Mouse (Mus musculus): ENCODE results near the gene Usp48. TPM values are rescaled to one million over a fixed set of nuclear protein-coding genes. Genes with fewer than 3 reads are reported as not detected.
A peak's percentile ranks its signal among the peaks of the same experiment; 100 is the strongest.

Gene Usp48
- polyA plus RNA-seq (2016; fragmentation: Nextera tagmentation; extraction: Ambion mirVana) = 90.7 and 100 TPM in 2 replicates

GRCm38 (mm10) chr4:137593601-137594495 is at the start of gene Usp48:
TSS of gene Usp48 (plus strand) at chr4:137593755.
- ATAC-seq (ENCODE audit: insufficient number of reproducible peaks, insufficient read depth, low FRiP score, low TSS enrichment, low read depth) = peak; percentile 96
- H3K9me3 ChIP-seq = no peaks in the 10 kb centered on the region
- H3K36me3 ChIP-seq = peaks cover 7% of the 10 kb centered on the region; the same call in 1 of the 2 replicates
- peak within 1 kb of the TSS; percentile 98 for H3K27ac ChIP-seq
- no peaks in the 10 kb centered on the region for H3K27me3 ChIP-seq
- H3K4me3 ChIP-seq (replicated peaks) = peak within 1 kb of the TSS; percentile 92
- peak within 1 kb of the TSS; percentile 83 for H3K9ac ChIP-seq (replicated peaks)
- under 1% methylated on average over 92 of the region's 92 CpGs for WGBS
- peaks cover 27% of the 10 kb centered on the region for H3K4me1 ChIP-seq (replicated peaks)
- H3K4me2 ChIP-seq = peak within 1 kb of the TSS; percentile 87

GRCm38 (mm10) chr4:137545568-137545967 is 48.0 kb upstream of the Usp48 start:
- Histone ChIP-seq H3K9me3 (0 out of 2 replicates have a peak, but pooled peaks cover 8% of the 10 kb centered on the region), H3K4me1 (replicated peaks) (no peaks in the 10 kb centered on the region), H3K4me2 (no peak overlapping the region), H3K9ac (replicated peaks) (no peak overlapping the region), H3K36me3 (peaks cover 100% of the 10 kb centered on the region), H3K27ac (no peak overlapping the region), H3K4me3 (replicated peaks) (no peak overlapping the region), H3K27me3 (no peaks in the 10 kb centered on the region)
- no peak for ATAC-seq (ENCODE audit: insufficient number of reproducible peaks, insufficient read depth, low FRiP score, low TSS enrichment, low read depth)
- 92% methylated on average over 9 of the region's 9 CpGs for WGBS

DNA sequence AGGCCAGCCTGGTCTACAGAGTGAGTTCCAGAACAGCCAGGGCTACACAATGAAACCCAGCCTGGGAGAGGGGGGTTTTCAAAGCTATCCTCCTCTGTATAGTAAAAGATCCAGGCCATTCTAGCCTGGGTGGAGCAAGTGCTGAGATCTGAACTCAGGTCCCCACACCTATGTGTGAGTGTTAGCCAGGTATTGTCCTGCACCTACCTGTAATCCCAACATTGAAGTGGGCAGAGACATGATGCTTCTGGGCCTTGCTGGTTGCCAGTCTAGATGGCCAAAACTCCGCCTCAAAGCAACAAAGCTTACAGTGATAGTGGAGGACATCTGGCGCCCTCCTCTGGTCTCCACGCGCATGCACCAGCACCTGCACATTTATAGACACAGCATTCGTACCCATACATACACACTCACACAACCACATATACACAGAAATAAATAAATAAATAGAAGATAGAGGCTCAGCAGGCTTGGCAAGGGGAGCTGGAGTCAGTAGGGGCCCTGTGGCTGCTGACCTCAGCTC is 47.5 kb upstream of the Usp48 start:
- 69% methylated on average over 5 of the region's 5 CpGs for WGBS

DNA sequence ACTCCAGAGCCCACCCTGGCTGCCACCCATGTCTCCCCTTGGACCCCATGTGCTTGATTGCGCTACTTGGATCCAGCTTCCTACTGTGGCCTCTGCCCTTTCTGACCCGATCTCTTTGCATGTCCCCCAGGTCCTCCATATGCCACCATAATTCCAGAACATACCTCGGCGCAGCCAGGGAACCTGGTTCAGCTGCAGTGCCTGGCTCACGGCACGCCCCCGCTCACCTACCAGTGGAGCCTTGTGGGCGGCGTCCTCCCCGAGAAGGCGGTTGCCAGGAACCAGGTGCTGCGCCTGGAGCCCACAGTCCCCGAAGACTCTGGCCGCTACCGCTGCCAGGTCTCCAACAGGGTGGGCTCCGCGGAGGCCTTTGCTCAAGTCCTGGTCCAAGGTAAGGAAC is 40.1 kb upstream of the Usp48 start:
- no peak for ATAC-seq (ENCODE audit: insufficient number of reproducible peaks, insufficient read depth, low FRiP score, low TSS enrichment, low read depth)
- H3K4me2 ChIP-seq = no peak overlapping the region
- H3K27me3 ChIP-seq = no peaks in the 10 kb centered on the region
- WGBS = 95% methylated on average over 17 of the region's 17 CpGs
- peaks cover 97% of the 10 kb centered on the region for H3K36me3 ChIP-seq
- no peak overlapping the region for H3K9ac ChIP-seq (replicated peaks)
- no peak overlapping the region for H3K27ac ChIP-seq
- H3K9me3 ChIP-seq = no peaks in the 10 kb centered on the region
- no peak overlapping the region for H3K4me3 ChIP-seq (replicated peaks)
- no peaks in the 10 kb centered on the region for H3K4me1 ChIP-seq (replicated peaks)

More for the DNA sequence above, 47.5 kb upstream of the Usp48 start:
- Histone ChIP-seq H3K4me3 (replicated peaks) (no peak overlapping the region), H3K27me3 (no peaks in the 10 kb centered on the region), H3K36me3 (peaks cover 100% of the 10 kb centered on the region), H3K9ac (replicated peaks) (no peak overlapping the region), H3K9me3 (0 out of 2 replicates have a peak, but pooled peaks cover 8% of the 10 kb centered on the region), H3K4me2 (no peak overlapping the region), H3K4me1 (replicated peaks) (no peaks in the 10 kb centered on the region), H3K27ac (no peak overlapping the region)
- ATAC-seq (ENCODE audit: insufficient number of reproducible peaks, insufficient read depth, low FRiP score, low TSS enrichment, low read depth) = no peak

DNA sequence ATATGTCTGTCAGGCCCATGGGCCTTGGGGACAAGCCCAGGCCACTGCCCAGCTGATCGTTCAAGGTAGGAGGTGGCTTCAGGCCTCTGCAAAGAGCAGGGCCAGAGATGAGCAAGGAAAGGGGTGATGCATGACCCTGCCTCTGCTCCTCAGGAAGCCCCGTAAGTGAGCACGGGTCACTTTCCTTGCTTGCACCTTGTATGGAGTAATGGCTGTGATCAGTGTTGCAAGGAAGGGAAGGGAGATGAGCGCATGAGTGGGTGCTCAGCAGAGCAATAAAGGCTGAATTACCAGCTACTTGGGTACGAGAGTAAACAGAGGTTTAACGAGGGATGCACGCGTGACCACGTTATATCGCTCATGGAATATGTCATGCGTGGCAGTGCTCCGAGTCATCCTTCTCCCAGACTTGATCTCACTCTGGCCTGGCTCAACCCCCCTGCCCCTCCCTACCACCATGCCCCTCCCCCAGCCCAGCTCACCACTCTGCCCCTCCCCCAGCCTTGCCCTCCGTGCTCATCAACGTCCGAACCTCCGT is 36.8 kb upstream of the Usp48 start:
- H3K36me3 ChIP-seq = peaks cover 95% of the 10 kb centered on the region
- H3K4me2 ChIP-seq = no peak overlapping the region
- no peaks in the 10 kb centered on the region for H3K9me3 ChIP-seq
- no peak for ATAC-seq (ENCODE audit: insufficient number of reproducible peaks, insufficient read depth, low FRiP score, low TSS enrichment, low read depth)
- no peak overlapping the region for H3K27ac ChIP-seq
- 88% methylated on average over 16 of the region's 16 CpGs for WGBS
- no peaks in the 10 kb centered on the region for H3K4me1 ChIP-seq (replicated peaks)
- H3K27me3 ChIP-seq = no peaks in the 10 kb centered on the region
- no peak overlapping the region for H3K9ac ChIP-seq (replicated peaks)
- no peak overlapping the region for H3K4me3 ChIP-seq (replicated peaks)

DNA sequence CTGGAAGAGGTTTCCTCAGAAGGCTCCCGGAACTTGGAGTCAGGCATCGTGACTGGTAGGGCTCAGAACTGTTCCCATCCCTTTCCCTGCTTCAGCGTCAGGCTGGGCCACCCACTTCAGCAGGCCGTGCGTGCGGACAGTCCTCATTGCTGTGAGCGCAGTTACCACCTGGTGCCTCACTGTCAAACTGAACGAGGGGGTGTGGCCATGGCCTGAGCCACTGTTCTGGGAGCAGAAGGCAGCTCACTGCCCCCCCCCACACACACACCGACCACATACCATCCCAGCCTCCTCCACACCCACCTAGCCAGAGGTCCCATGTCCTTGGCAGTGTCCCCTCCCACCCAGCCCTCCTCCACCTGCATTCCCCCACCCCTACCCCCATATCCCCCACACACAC is 23.7 kb upstream of the Usp48 start:
- no peaks in the 10 kb centered on the region for H3K9me3 ChIP-seq
- H3K9ac ChIP-seq (replicated peaks) = no peak overlapping the region
- no peaks in the 10 kb centered on the region for H3K4me1 ChIP-seq (replicated peaks)
- no peak overlapping the region for H3K4me3 ChIP-seq (replicated peaks)
- peaks cover 50% of the 10 kb centered on the region for H3K36me3 ChIP-seq
- H3K4me2 ChIP-seq = no peak overlapping the region
- H3K27me3 ChIP-seq = no peaks in the 10 kb centered on the region
- H3K27ac ChIP-seq = no peak overlapping the region
- 75% methylated on average over 9 of the region's 9 CpGs for WGBS
- ATAC-seq (ENCODE audit: insufficient number of reproducible peaks, insufficient read depth, low FRiP score, low TSS enrichment, low read depth) = no peak

GRCm38 (mm10) chr4:137574469-137574868 is 19.1 kb upstream of the Usp48 start, which contains the start of gene Ldlrad2:
TSS of gene Ldlrad2 (minus strand) at chr4:137574569.
- 89% methylated on average over 10 of the region's 10 CpGs for WGBS
- no peak for ATAC-seq (ENCODE audit: insufficient number of reproducible peaks, insufficient read depth, low FRiP score, low TSS enrichment, low read depth)
- Histone ChIP-seq H3K9ac (replicated peaks) (no peak within 1 kb of the TSS), H3K27ac (no peak within 1 kb of the TSS), H3K36me3 (peaks cover 14% of the 10 kb centered on the region), H3K4me2 (no peak within 1 kb of the TSS), H3K9me3 (no peaks in the 10 kb centered on the region), H3K27me3 (peaks cover 24% of the 10 kb centered on the region), H3K4me1 (replicated peaks) (no peaks in the 10 kb centered on the region), H3K4me3 (replicated peaks) (no peak within 1 kb of the TSS)

GRCm38 (mm10) chr4:137577486-137577885 is 16.1 kb upstream of the Usp48 start:
- no peak overlapping the region for H3K9ac ChIP-seq (replicated peaks)
- no peaks in the 10 kb centered on the region for H3K4me1 ChIP-seq (replicated peaks)
- no peaks in the 10 kb centered on the region; the same call in 1 of the 2 replicates for H3K36me3 ChIP-seq
- no peak overlapping the region for H3K4me3 ChIP-seq (replicated peaks)
- no peak overlapping the region for H3K4me2 ChIP-seq
- H3K27ac ChIP-seq = no peak overlapping the region
- 96% methylated on average over 12 of the region's 12 CpGs for WGBS
- no peak for ATAC-seq (ENCODE audit: insufficient number of reproducible peaks, insufficient read depth, low FRiP score, low TSS enrichment, low read depth)
- H3K27me3 ChIP-seq = peaks cover 34% of the 10 kb centered on the region
- no peaks in the 10 kb centered on the region for H3K9me3 ChIP-seq

DNA sequence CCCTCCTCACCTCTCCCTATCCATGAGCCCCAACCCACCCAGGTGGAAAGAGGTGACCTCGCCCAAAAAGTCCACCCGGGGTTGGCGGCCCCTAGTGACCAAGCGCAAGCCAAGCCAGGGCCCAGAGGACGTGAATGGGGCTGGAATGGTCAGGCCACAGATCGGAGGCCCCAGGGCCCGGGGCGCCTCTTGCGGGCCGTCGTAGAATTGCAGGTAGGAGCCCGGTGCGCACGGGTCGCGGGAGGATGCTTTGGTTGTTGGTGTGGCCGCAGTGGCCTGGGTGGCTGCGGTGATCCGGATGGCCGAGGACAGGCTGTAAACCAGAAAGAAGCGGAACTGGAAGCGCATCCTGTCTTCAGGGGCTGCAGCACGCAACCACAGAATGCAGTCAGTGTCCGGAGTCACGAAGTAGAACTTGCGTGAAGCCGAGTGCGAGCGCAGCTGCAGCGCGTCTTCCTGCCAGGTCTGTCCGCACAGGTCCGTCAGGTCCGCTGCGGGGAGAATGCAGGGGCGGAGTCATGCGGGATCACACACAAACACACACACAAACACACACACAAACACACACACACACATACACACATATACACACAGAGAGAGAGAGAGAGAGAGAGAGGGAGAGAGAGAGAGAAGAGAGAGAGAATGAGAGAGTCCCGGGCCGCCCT is 15.2 kb upstream of the Usp48 start:
- Histone ChIP-seq H3K9ac (replicated peaks) (peak overlapping the region; percentile 55), H3K27ac (no peak overlapping the region), H3K4me1 (replicated peaks) (no peaks in the 10 kb centered on the region), H3K36me3 (no peaks in the 10 kb centered on the region; the same call in 1 of the 2 replicates), H3K9me3 (no peaks in the 10 kb centered on the region), H3K27me3 (peaks cover 34% of the 10 kb centered on the region), H3K4me2 (peak overlapping the region; percentile 64), H3K4me3 (replicated peaks) (peak overlapping the region; percentile 41)
- ATAC-seq (ENCODE audit: insufficient number of reproducible peaks, insufficient read depth, low FRiP score, low TSS enrichment, low read depth) = peak; percentile 49; the same call in 1 of the 2 replicates
- WGBS = 3% methylated on average over 39 of the region's 39 CpGs

- H3K4me3 ChIP-seq (replicated peaks) = no peak overlapping the region
- H3K9me3 ChIP-seq = no peaks in the 10 kb centered on the region
- ATAC-seq (ENCODE audit: insufficient number of reproducible peaks, insufficient read depth, low FRiP score, low TSS enrichment, low read depth) = no peak
- 55% methylated on average over 4 of the region's 4 CpGs for WGBS
- peaks cover 34% of the 10 kb centered on the region for H3K27me3 ChIP-seq
- no peak overlapping the region for H3K27ac ChIP-seq
- no peak overlapping the region for H3K9ac ChIP-seq (replicated peaks)
- H3K4me2 ChIP-seq = no peak overlapping the region
- H3K4me1 ChIP-seq (replicated peaks) = no peaks in the 10 kb centered on the region
- H3K36me3 ChIP-seq = no peaks in the 10 kb centered on the region
Observed at GRCm38 (mm10) chr4:137579789-137580188, 13.8 kb upstream of the Usp48 start.

- H3K9me3 ChIP-seq = no peaks in the 10 kb centered on the region
- WGBS = 70% methylated on average over 2 of the region's 2 CpGs
- no peak overlapping the region for H3K4me3 ChIP-seq (replicated peaks)
- no peaks in the 10 kb centered on the region for H3K4me1 ChIP-seq (replicated peaks)
- ATAC-seq (ENCODE audit: insufficient number of reproducible peaks, insufficient read depth, low FRiP score, low TSS enrichment, low read depth) = no peak
- no peak overlapping the region for H3K27ac ChIP-seq
- H3K27me3 ChIP-seq = peaks cover 34% of the 10 kb centered on the region
- no peak overlapping the region for H3K4me2 ChIP-seq
- no peak overlapping the region for H3K9ac ChIP-seq (replicated peaks)
- no peaks in the 10 kb centered on the region for H3K36me3 ChIP-seq
Observed at GRCm38 (mm10) chr4:137580299-137580698, 13.3 kb upstream of the Usp48 start.

Measured in limb, embryonic 12.5 days (tissue).